Mouse (Mus musculus) effector memory CD4-positive, alpha-beta T cell, adult 5 months (primary cell): Measurements from ENCODE around the gene 1700003F12Rik. TPM values are rescaled to one million over a fixed set of nuclear protein-coding genes. Genes with fewer than 3 reads are reported as not detected.

Experiments
- polyA plus RNA-seq: library from polyadenylated mRNA; unstranded; fragments of 100-300 nt; shearing (Covaris generic); gene quantifications from one replicate; pipeline ENCODE4 v1.2.1, GENCODE M21; 2017

1700003F12Rik gene
- not detected for polyA plus RNA-seq

DNA sequence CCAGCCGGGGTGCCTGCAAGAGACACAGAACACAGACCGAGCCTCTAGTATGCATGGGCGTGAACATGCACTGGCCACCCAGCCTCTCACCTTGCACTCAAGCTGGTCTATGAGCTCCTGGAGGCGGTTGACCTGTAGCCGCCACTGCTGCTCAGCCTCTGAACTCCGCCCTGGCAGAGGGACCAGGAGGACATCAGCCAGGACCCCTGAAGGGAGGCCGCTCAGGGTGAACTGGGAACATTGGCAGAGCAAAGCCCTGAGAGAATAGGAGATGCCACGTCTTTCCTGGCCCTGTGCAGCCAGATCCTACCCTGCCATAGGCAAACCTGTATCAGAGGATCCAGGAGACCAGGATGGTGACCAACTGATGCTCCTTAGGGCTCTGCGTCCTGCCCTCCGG, at the start of gene 1700003F12Rik:
Gene 1700003F12Rik, plus strand, starts transcription at position 375 of the 400 bp plus-strand sequence.

DNA sequence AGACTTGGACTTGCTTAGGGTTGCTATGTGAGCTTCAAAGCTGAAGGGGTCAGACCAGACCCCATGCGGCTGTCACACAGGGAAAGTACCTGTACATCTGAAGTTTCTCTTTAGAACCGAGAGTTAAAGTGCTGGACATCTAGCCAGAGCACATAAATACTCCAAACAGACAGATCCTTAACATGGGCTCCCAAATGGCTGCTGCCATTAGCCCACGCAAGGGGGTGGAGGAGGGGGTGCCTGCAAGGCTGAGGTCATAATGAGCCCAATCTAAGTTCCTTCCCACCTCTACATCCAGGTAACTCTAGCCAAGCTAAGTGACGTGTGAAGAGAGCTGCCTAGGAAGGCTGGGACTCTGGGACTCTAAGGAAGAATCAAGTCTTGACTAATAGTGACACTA, 4.6 kb downstream of the 1700003F12Rik start, which contains the start of gene Actl10:
Gene Actl10, plus strand, starts transcription at position 301 of the 400 bp plus-strand sequence.

DNA sequence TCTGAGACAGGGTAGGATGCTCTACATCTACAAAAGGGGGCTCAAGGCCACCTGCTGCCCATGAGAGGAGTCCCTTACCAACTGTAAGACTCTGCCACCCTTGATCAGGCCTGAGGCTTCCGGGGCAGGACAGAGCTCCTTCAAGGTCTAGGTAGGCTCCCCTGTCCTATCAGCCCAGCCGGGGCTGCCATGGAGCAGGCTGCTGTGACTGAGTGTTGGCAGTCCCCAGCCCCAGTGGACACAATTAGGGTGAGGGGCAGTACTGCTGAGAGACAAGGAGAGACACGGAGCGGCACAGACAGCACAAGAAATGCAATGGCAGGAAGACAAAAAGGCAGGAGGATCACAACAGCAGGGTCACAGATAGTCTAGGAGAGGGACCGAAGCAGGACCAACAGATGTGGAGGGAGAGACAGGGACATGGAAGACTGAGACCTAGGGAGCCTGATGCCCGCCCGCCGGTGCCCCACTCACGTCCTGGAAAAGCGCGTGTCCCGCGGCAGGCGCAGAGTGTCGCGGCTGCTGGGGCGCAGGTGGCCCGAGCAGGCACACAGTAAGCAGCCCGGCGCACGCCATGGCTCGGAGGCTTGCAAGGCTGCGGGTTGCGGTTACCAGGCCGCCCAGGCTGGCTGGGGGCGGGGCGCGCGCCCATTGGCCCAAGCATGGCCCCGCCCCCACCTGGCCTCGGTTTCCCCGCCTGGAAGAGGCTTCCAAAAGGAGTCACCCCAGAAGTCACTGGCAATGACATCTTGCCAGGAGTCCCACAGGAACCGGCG, 11.6 kb downstream of the 1700003F12Rik start, which contains the start of gene Necab3:
Gene Necab3, minus strand, starts transcription at position 627 of the 776 bp plus-strand sequence.

DNA sequence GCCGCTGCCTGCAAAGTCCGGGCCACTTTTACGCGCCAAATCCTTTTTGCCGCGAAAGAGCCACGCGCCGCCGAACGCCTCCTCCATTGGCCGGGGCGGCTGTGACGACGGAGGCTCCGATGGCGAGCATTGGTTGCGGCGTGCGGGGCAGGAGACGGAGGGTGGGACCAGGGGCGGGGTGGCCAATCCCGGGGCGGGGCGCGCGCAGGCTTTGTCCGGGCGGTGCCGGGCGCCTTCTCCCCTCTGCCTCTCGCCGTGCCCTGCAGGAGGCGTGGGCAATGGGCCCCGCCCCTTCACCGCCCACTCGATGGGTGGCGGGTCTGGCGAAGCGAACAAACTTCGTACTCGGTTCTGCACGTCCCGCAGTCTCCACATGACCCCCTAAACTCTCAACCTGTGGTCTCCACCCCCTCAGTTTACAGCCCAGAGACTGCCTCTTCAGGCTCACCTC, 23.0 kb downstream of the 1700003F12Rik start, which contains the start of gene E2f1:
Gene E2f1, minus strand, starts transcription at position 57 of the 451 bp plus-strand sequence.

Other genes with a start within 250 kb of the 1700003F12Rik start
- gene Bpifb9b, start 239.9 kb upstream of the 1700003F12Rik start, polyA plus RNA-seq, result not detected
- 12.8 TPM for gene Cdk5rap1, start 174.1 kb upstream of the 1700003F12Rik start, polyA plus RNA-seq
- not detected for gene Snta1, start 139.0 kb upstream of the 1700003F12Rik start, polyA plus RNA-seq
- gene Cbfa2t2, start 110.6 kb upstream of the 1700003F12Rik start, polyA plus RNA-seq, result 23.1 TPM
- not detected for gene Actl10, start 4.7 kb downstream of the 1700003F12Rik start, polyA plus RNA-seq
- gene Necab3, start 11.8 kb downstream of the 1700003F12Rik start, polyA plus RNA-seq, result not detected
- 2.4 TPM for gene E2f1, start 22.8 kb downstream of the 1700003F12Rik start, polyA plus RNA-seq
- gene Pxmp4, start 56.6 kb downstream of the 1700003F12Rik start, polyA plus RNA-seq, result 10.0 TPM
- gene Zfp341, start 66.2 kb downstream of the 1700003F12Rik start, polyA plus RNA-seq, result 0.57 TPM
- not detected for gene 4930519P11Rik, start 66.4 kb downstream of the 1700003F12Rik start, polyA plus RNA-seq
- gene Chmp4b, start 104.6 kb downstream of the 1700003F12Rik start, polyA plus RNA-seq, result 20.5 TPM
- not detected for gene Gm14214, start 222.9 kb downstream of the 1700003F12Rik start, polyA plus RNA-seq
- 146 TPM for gene Raly, start 244.0 kb downstream of the 1700003F12Rik start, polyA plus RNA-seq
- not detected for gene a, start 244.3 kb downstream of the 1700003F12Rik start, polyA plus RNA-seq